Mouse (Mus musculus): ENCODE measurements around the gene Tfb1m. TPM values are rescaled to one million over a fixed set of nuclear protein-coding genes. Genes with fewer than 3 reads are reported as not detected.

The Tfb1m gene
- polyA plus RNA-seq (2016; fragmentation: Nextera tagmentation; extraction: Ambion mirVana) = 14.3 and 15.4 TPM in 2 replicates

DNA sequence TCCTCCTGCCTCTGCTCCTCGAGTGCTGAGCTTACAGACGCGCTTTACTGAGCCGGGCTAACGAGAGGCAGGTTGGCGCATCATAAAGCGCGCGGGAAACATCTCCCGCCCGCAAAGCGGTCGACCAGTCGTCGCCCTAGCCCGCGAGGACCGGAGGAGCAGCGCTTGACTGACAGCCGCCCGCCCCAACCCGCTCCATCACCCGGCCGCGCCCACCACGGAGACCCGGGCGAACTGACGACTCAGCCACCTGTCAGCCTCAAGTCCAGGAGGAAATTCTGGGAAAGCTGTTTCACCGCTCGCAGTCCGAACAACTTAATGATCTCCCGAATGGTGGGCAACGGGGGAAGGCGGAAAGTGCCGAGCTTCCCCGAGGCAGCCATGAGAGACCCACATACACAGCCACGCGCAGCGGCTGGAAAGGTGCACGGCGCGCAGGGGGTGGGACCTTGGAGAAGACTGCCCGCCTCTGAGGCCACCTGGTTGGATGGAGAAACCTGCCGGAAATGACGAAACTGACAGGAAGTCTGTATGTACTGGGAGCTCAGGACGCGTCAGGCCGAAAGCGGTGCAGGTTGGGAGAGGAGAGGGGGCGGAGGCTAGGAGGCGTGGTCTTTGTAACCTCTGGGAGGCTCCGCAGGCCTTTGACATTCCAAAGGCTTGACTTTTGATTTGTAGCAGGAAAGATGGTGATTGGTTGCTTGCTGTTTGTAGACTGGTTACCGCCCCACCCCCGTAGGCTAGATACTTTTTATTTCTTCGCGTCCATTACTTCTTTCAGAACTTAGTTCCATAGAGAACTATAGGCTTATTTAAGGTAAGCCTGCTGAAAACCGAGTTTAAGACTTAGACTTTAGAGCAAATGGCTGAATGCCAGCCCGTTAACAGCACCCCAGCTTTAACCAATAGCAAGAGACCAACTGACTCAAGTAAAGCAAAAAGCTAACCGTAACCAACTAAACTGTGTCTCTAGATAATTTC is at the start of gene Tfb1m:
Gene Tfb1m, minus strand, starts transcription at position 451 of the 981 bp plus-strand sequence.
- H3K9me3 ChIP-seq (replicated peaks) = no peaks in the 10 kb centered on the region
- peaks cover 5% of the 10 kb centered on the region; the same call in 1 of the 2 replicates for H3K36me3 ChIP-seq
- no peaks in the 10 kb centered on the region for H3K27me3 ChIP-seq (replicated peaks)
- peak within 1 kb of the TSS; percentile 87 for H3K27ac ChIP-seq
- H3K4me3 ChIP-seq = peak within 1 kb of the TSS; percentile 73
- peaks cover 23% of the 10 kb centered on the region for H3K4me1 ChIP-seq
- H3K9ac ChIP-seq = peak within 1 kb of the TSS; percentile 74
- WGBS (ENCODE audit: insufficient replicate concordance) = under 1% methylated on average over 59 of the region's 60 CpGs
- peak; percentile 99 for ATAC-seq
- peak within 1 kb of the TSS; percentile 85 for H3K4me2 ChIP-seq

DNA sequence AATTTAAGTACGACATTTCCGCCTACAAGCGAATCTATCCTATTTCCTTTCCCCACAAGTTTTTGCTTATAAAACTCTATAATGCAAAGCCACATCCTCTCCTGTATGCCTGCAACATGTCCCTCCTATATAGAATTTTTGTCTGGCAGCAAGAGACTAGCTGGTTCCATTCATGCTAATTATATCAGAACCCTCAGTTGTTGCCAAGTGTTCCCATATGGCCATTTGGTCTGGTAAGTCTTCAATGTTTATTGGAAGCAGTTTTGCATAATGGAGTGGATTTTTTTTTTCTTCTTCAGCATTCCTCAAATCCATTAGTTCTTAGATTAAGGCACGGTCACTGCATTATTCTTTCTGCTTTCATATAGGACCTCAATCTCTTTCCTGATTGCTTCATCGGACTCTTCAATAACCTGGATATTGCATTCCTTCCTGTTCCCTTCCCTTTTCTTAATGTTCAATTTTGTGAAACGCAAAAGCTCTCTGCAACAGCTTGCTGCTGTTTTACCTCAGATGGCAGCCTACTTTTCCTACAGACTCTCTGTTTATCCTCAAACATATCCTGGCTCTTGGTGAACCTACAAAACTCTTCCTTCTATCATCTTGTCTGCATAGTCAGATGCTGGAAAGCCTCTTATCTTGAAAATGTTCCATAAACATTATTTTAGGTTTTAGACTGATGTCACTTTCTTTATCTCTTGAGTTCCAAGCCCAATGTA is 45.5 kb upstream of the Tfb1m start:
- Histone ChIP-seq H3K27ac (no peak overlapping the region), H3K27me3 (replicated peaks) (no peaks in the 10 kb centered on the region), H3K36me3 (no peaks in the 10 kb centered on the region), H3K4me3 (no peak overlapping the region), H3K4me2 (no peak overlapping the region), H3K9me3 (replicated peaks) (no peaks in the 10 kb centered on the region), H3K9ac (no peak overlapping the region), H3K4me1 (no peaks in the 10 kb centered on the region)
- ATAC-seq = no peak
- WGBS (ENCODE audit: insufficient replicate concordance) = 68% methylated on average over 6 of the region's 6 CpGs

- WGBS (ENCODE audit: insufficient replicate concordance) = 56% methylated on average over 1 of the region's 1 CpGs
- H3K4me3 ChIP-seq = no peak overlapping the region
- H3K4me1 ChIP-seq = no peaks in the 10 kb centered on the region
- ATAC-seq = no peak
- H3K9ac ChIP-seq = no peak overlapping the region
- no peaks in the 10 kb centered on the region for H3K9me3 ChIP-seq (replicated peaks)
- no peak overlapping the region for H3K4me2 ChIP-seq
- no peak overlapping the region for H3K27ac ChIP-seq
- no peaks in the 10 kb centered on the region for H3K27me3 ChIP-seq (replicated peaks)
- no peaks in the 10 kb centered on the region for H3K36me3 ChIP-seq
Measured at GRCm38 (mm10) chr17:3598393-3598792, 40.8 kb upstream of the Tfb1m start.

DNA sequence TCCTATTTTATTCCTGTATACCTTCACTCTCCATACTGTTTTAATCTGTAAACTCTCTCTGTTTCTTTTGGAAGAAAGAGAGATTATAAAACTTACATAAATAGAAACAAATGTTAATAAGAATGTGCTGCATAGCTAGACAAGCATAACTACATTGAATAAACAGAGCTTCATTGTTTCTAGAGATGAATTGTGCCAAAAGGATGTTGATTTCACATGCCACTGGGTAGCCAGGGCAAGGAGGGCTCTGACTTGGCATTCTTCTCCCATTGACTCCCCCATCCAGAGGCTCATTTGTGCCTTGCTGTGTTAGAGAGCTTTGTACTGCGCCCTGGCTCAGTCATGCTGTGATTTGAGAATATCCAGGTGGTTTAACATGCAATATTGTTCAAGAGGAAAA is 40.3 kb upstream of the Tfb1m start:
- Histone ChIP-seq H3K4me2 (no peak overlapping the region), H3K27me3 (replicated peaks) (no peaks in the 10 kb centered on the region), H3K27ac (no peak overlapping the region), H3K9me3 (replicated peaks) (no peaks in the 10 kb centered on the region), H3K4me3 (no peak overlapping the region), H3K36me3 (no peaks in the 10 kb centered on the region), H3K9ac (no peak overlapping the region), H3K4me1 (no peaks in the 10 kb centered on the region)
- ATAC-seq = no peak
- 42% methylated on average over 1 of the region's 1 CpGs for WGBS (ENCODE audit: insufficient replicate concordance)

DNA sequence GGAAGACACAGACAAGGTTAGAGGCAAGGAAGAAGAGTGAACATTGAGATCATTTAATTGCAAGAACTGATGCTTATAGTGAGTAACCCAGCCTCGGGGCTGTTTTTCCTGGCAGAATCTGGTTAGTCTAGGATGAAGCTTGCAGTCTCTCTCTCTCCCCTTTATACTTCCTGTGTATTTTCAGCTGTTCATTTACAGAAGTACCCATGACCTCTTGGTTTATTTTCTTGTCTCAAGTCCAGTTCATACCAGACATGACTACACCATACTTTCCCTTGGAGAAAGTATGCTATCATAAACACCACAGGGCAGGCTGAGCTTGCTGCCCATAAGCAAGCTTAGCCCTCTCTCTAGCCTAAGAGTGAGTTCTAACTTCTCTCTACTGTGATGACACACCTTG is 39.5 kb upstream of the Tfb1m start:
- Histone ChIP-seq H3K4me2 (no peak overlapping the region), H3K4me3 (no peak overlapping the region), H3K9me3 (replicated peaks) (no peaks in the 10 kb centered on the region), H3K9ac (no peak overlapping the region), H3K36me3 (no peaks in the 10 kb centered on the region), H3K4me1 (no peaks in the 10 kb centered on the region), H3K27me3 (replicated peaks) (no peaks in the 10 kb centered on the region), H3K27ac (no peak overlapping the region)
- 53% methylated on average over 1 of the region's 1 CpGs for WGBS (ENCODE audit: insufficient replicate concordance)
- no peak for ATAC-seq

DNA sequence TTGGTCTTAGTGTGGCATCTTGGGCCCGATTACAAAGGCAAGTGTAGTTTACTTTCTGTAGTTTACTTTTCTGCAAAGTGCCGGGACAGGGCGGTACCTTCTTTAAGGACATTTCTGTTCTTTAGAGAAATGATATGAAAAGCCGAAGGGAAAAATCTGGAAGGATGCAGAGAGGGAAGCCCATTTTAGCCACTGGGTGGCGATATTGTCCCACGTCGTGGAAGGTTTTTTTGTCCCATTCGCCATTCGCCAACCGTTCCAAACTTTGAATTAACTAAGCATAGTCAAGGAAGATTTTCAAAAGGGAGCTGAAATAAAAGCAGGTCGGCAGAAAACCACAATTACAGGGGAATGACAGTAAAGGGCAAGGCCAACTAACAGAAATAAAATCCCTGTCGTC is 13.3 kb upstream of the Tfb1m start:
- no peak overlapping the region for H3K27ac ChIP-seq
- no peaks in the 10 kb centered on the region for H3K36me3 ChIP-seq
- ATAC-seq = no peak
- H3K4me2 ChIP-seq = no peak overlapping the region
- H3K9ac ChIP-seq = no peak overlapping the region
- no peaks in the 10 kb centered on the region for H3K4me1 ChIP-seq
- 5% methylated on average over 12 of the region's 12 CpGs for WGBS (ENCODE audit: insufficient replicate concordance)
- H3K4me3 ChIP-seq = no peak overlapping the region
- no peaks in the 10 kb centered on the region for H3K9me3 ChIP-seq (replicated peaks)
- no peaks in the 10 kb centered on the region for H3K27me3 ChIP-seq (replicated peaks)

- Histone ChIP-seq H3K9me3 (replicated peaks) (no peaks in the 10 kb centered on the region), H3K4me3 (no peak overlapping the region), H3K4me1 (peaks cover 8% of the 10 kb centered on the region), H3K36me3 (no peaks in the 10 kb centered on the region), H3K9ac (no peak overlapping the region), H3K27me3 (replicated peaks) (no peaks in the 10 kb centered on the region), H3K27ac (no peak overlapping the region), H3K4me2 (no peak overlapping the region)
- no peak for ATAC-seq
- 37% methylated on average over 8 of the region's 8 CpGs for WGBS (ENCODE audit: insufficient replicate concordance)
Measured at GRCm38 (mm10) chr17:3562405-3562804, 4.8 kb upstream of the Tfb1m start.

DNA sequence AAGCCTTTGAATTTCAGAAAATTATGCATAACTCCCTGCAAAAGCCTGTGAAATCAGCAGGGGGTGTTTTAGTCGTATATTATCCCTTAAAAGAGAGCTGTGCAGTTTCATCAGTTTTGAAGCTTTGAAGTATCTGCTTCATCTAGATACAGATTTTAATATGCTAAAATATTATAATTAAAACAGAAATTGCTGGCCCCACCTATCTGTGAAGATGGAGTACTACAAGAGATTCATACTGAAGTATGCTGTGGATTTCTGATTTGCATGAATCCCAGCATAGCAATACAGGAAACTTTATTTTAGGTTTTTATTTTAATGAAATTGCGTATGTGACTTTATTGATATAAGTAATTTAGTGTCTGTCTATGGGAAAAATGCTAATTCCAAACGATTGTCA is 3.0 kb upstream of the Tfb1m start:
- Histone ChIP-seq H3K27ac (no peak overlapping the region), H3K4me3 (no peak overlapping the region), H3K4me1 (peaks cover 23% of the 10 kb centered on the region), H3K9me3 (replicated peaks) (no peaks in the 10 kb centered on the region), H3K9ac (no peak overlapping the region), H3K4me2 (no peak overlapping the region), H3K36me3 (no peaks in the 10 kb centered on the region), H3K27me3 (replicated peaks) (no peaks in the 10 kb centered on the region)
- 43% methylated on average over 3 of the region's 3 CpGs for WGBS (ENCODE audit: insufficient replicate concordance)
- no peak for ATAC-seq

GRCm38 (mm10) chr17:3558356-3558870 is 832 bp upstream of the Tfb1m start:
- Histone ChIP-seq H3K4me3 (peak overlapping the region; percentile 73), H3K4me2 (peak overlapping the region; percentile 85), H3K9me3 (replicated peaks) (no peaks in the 10 kb centered on the region), H3K4me1 (peaks cover 23% of the 10 kb centered on the region), H3K27ac (peak overlapping the region; percentile 75), H3K36me3 (peaks cover 5% of the 10 kb centered on the region; the same call in 1 of the 2 replicates), H3K27me3 (replicated peaks) (no peaks in the 10 kb centered on the region), H3K9ac (peak overlapping the region; percentile 46)
- no peak for ATAC-seq
- 74% methylated on average over 9 of the region's 9 CpGs for WGBS (ENCODE audit: insufficient replicate concordance)

DNA sequence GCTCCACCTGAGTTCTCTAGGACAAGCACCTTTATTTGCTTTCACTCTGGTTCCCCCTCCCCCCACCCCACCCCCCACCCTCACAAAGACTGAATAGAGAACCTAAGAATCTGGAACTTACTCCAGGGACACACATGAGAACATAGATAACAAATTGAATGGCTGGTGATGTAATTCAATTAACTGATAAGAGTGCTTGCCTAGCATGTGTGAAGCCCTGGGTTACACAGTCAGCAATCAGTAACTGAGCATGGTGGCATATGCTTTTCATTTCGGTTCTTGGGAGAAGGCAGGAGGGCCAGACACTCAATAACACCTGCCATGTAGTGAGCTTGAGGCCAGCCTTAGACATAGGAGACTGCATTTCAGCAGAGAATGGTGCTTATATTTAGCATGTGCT is 1.3 kb downstream of the Tfb1m start:
- Histone ChIP-seq H3K9ac (no peak overlapping the region), H3K27me3 (replicated peaks) (no peaks in the 10 kb centered on the region), H3K4me2 (peak overlapping the region; percentile 85), H3K36me3 (peaks cover 10% of the 10 kb centered on the region; the same call in 1 of the 2 replicates), H3K9me3 (replicated peaks) (no peaks in the 10 kb centered on the region), H3K27ac (peak overlapping the region; percentile 87; the same call in 1 of the 2 replicates), H3K4me1 (peaks cover 23% of the 10 kb centered on the region), H3K4me3 (peak overlapping the region; percentile 73)
- no peak for ATAC-seq
- 35% methylated on average over 1 of the region's 1 CpGs for whole genome bisulfite sequencing (ENCODE audit: insufficient replicate concordance)

- H3K27ac ChIP-seq = no peak overlapping the region
- H3K36me3 ChIP-seq = peaks cover 14% of the 10 kb centered on the region; the same call in 1 of the 2 replicates
- H3K9me3 ChIP-seq (replicated peaks) = no peaks in the 10 kb centered on the region
- no peaks in the 10 kb centered on the region for H3K27me3 ChIP-seq (replicated peaks)
- H3K4me1 ChIP-seq = no peaks in the 10 kb centered on the region
- no peak overlapping the region for H3K4me3 ChIP-seq
- 59% methylated on average over 7 of the region's 7 CpGs for WGBS (ENCODE audit: insufficient replicate concordance)
- H3K9ac ChIP-seq = no peak overlapping the region
- H3K4me2 ChIP-seq = no peak overlapping the region
- ATAC-seq = no peak
Measured at GRCm38 (mm10) chr17:3547725-3548124, 9.9 kb downstream of the Tfb1m start.

DNA sequence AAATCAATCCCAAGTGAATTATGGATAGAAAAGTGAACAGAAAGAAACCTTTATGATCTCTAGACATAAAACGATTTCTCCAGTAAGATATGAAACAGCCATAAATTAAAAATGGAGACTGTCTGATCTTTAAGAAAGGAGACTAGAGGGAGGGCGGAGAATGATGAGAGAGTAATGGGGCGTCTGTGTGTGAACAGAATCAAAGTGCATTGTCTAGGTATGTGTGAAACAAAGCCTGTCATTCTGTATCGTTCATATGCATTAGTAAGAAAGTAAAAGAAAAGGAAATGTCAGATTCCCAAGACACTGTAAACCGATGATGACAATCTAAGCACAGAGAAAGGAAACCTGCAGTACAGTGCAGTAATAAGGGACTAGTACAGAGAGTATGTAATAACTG is 16.5 kb downstream of the Tfb1m start:
- no peaks in the 10 kb centered on the region for H3K27me3 ChIP-seq (replicated peaks)
- no peak overlapping the region for H3K4me2 ChIP-seq
- ATAC-seq = no peak
- H3K36me3 ChIP-seq = peaks cover 29% of the 10 kb centered on the region
- 69% methylated on average over 5 of the region's 5 CpGs for WGBS (ENCODE audit: insufficient replicate concordance)
- no peak overlapping the region for H3K27ac ChIP-seq
- H3K9ac ChIP-seq = no peak overlapping the region
- H3K4me1 ChIP-seq = no peaks in the 10 kb centered on the region
- no peaks in the 10 kb centered on the region for H3K9me3 ChIP-seq (replicated peaks)
- H3K4me3 ChIP-seq = no peak overlapping the region

Data from liver, embryonic 12.5 days (tissue).